Mouse (Mus musculus): ENCODE measurements around the gene Prkag2. TPM values are rescaled to one million over a fixed set of nuclear protein-coding genes. Genes with fewer than 3 reads are reported as not detected.

Prkag2 gene
- polyA plus RNA-seq, 1 experiment from 2014 or later = 65.2 TPM

- no peak overlapping the region for H3K9ac ChIP-seq
- no peak for ATAC-seq (ENCODE audit: low FRiP score, low read depth)
- H3K27me3 ChIP-seq (replicated peaks) = no peaks in the 10 kb centered on the region
- no peaks in the 10 kb centered on the region for H3K4me1 ChIP-seq
- H3K4me2 ChIP-seq (replicated peaks) = no peak overlapping the region
- 44% methylated on average over 11 of the region's 11 CpGs for WGBS
- H3K27ac ChIP-seq = no peak overlapping the region
- no peak overlapping the region for H3K4me3 ChIP-seq
- H3K36me3 ChIP-seq = peaks cover 8% of the 10 kb centered on the region; the same call in 1 of the 2 replicates
- H3K9me3 ChIP-seq = no peaks in the 10 kb centered on the region
Observed at GRCm38 (mm10) chr5:24892461-24892860, 208.0 kb downstream of the Prkag2 start.

GRCm38 (mm10) chr5:24889860-24890259 is 210.6 kb downstream of the Prkag2 start:
- ATAC-seq (ENCODE audit: low FRiP score, low read depth) = no peak
- Histone ChIP-seq H3K9me3 (no peaks in the 10 kb centered on the region), H3K27me3 (replicated peaks) (no peaks in the 10 kb centered on the region), H3K9ac (no peak overlapping the region), H3K4me1 (no peaks in the 10 kb centered on the region), H3K4me3 (no peak overlapping the region), H3K4me2 (replicated peaks) (no peak overlapping the region), H3K36me3 (peaks cover 31% of the 10 kb centered on the region), H3K27ac (no peak overlapping the region)
- WGBS = 62% methylated on average over 9 of the region's 9 CpGs

- no peak for ATAC-seq (ENCODE audit: low FRiP score, low read depth)
- no peak overlapping the region for H3K4me2 ChIP-seq (replicated peaks)
- H3K27ac ChIP-seq = no peak overlapping the region
- H3K4me1 ChIP-seq = no peaks in the 10 kb centered on the region
- no peak overlapping the region for H3K4me3 ChIP-seq
- H3K9ac ChIP-seq = no peak overlapping the region
- 89% methylated on average over 11 of the region's 11 CpGs for WGBS
- H3K9me3 ChIP-seq = no peaks in the 10 kb centered on the region
- H3K36me3 ChIP-seq = peaks cover 35% of the 10 kb centered on the region
- no peaks in the 10 kb centered on the region for H3K27me3 ChIP-seq (replicated peaks)
Observed at GRCm38 (mm10) chr5:24888874-24889591, 211.4 kb downstream of the Prkag2 start.

- no peaks in the 10 kb centered on the region for H3K27me3 ChIP-seq (replicated peaks)
- H3K4me2 ChIP-seq (replicated peaks) = no peak overlapping the region
- H3K36me3 ChIP-seq = peaks cover 35% of the 10 kb centered on the region
- H3K4me3 ChIP-seq = no peak overlapping the region
- no peak for ATAC-seq (ENCODE audit: low FRiP score, low read depth)
- H3K9ac ChIP-seq = no peak overlapping the region
- H3K4me1 ChIP-seq = no peaks in the 10 kb centered on the region
- no peak overlapping the region for H3K27ac ChIP-seq
- H3K9me3 ChIP-seq = no peaks in the 10 kb centered on the region
- WGBS = 91% methylated on average over 8 of the region's 8 CpGs
Observed at GRCm38 (mm10) chr5:24887271-24887670, 213.2 kb downstream of the Prkag2 start.

- H3K4me2 ChIP-seq (replicated peaks) = no peak overlapping the region
- ATAC-seq (ENCODE audit: low FRiP score, low read depth) = no peak
- H3K27ac ChIP-seq = no peak overlapping the region
- no peaks in the 10 kb centered on the region for H3K9me3 ChIP-seq
- 81% methylated on average over 4 of the region's 4 CpGs for WGBS
- H3K9ac ChIP-seq = no peak overlapping the region
- no peaks in the 10 kb centered on the region for H3K27me3 ChIP-seq (replicated peaks)
- no peak overlapping the region for H3K4me3 ChIP-seq
- peaks cover 44% of the 10 kb centered on the region for H3K36me3 ChIP-seq
- H3K4me1 ChIP-seq = no peaks in the 10 kb centered on the region
Observed at GRCm38 (mm10) chr5:24878713-24879112, 221.7 kb downstream of the Prkag2 start.

- Histone ChIP-seq H3K27ac (no peak overlapping the region), H3K36me3 (peaks cover 48% of the 10 kb centered on the region), H3K9ac (no peak overlapping the region), H3K9me3 (no peaks in the 10 kb centered on the region), H3K4me1 (no peaks in the 10 kb centered on the region), H3K4me3 (no peak overlapping the region), H3K27me3 (replicated peaks) (no peaks in the 10 kb centered on the region), H3K4me2 (replicated peaks) (no peak overlapping the region)
- 74% methylated on average over 11 of the region's 11 CpGs for WGBS
- ATAC-seq (ENCODE audit: low FRiP score, low read depth) = no peak
Observed at GRCm38 (mm10) chr5:24877836-24878624, 222.4 kb downstream of the Prkag2 start.

- no peak overlapping the region for H3K4me3 ChIP-seq
- no peak overlapping the region for H3K27ac ChIP-seq
- H3K9ac ChIP-seq = no peak overlapping the region
- no peak overlapping the region for H3K4me2 ChIP-seq (replicated peaks)
- H3K36me3 ChIP-seq = peaks cover 48% of the 10 kb centered on the region
- WGBS = 93% methylated on average over 9 of the region's 9 CpGs
- H3K27me3 ChIP-seq (replicated peaks) = no peaks in the 10 kb centered on the region
- no peaks in the 10 kb centered on the region for H3K4me1 ChIP-seq
- no peaks in the 10 kb centered on the region for H3K9me3 ChIP-seq
- no peak for ATAC-seq (ENCODE audit: low FRiP score, low read depth)
Observed at GRCm38 (mm10) chr5:24876653-24877052, 223.8 kb downstream of the Prkag2 start.

- ATAC-seq (ENCODE audit: low FRiP score, low read depth) = no peak
- H3K9ac ChIP-seq = no peak overlapping the region
- H3K9me3 ChIP-seq = no peaks in the 10 kb centered on the region
- no peak overlapping the region for H3K4me2 ChIP-seq (replicated peaks)
- H3K36me3 ChIP-seq = peaks cover 37% of the 10 kb centered on the region
- no peak overlapping the region for H3K27ac ChIP-seq
- H3K4me1 ChIP-seq = no peaks in the 10 kb centered on the region
- H3K27me3 ChIP-seq (replicated peaks) = no peaks in the 10 kb centered on the region
- WGBS = 82% methylated on average over 4 of the region's 4 CpGs
- H3K4me3 ChIP-seq = no peak overlapping the region
Observed at GRCm38 (mm10) chr5:24874111-24874510, 226.3 kb downstream of the Prkag2 start.

DNA sequence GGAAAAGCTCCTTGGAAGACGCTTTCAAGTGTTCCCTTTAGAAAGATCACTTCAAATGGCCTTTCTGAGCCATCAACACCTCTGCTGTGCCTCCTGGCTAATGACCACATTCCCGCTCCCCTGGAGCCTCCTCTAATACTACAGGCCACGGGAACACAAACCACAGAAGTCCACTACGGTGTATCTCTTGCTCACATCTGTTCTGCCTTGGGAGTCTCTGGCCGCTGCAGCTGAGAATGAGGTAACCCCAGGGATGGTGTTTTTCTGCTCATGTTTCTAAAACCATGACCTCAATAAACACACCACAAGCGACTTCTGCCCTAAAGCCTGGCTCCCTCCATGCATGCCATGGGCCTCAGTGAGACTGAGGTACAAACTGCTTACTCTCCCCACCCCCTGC is 227.2 kb downstream of the Prkag2 start:
- Histone ChIP-seq H3K27me3 (replicated peaks) (no peaks in the 10 kb centered on the region), H3K4me2 (replicated peaks) (no peak overlapping the region), H3K36me3 (peaks cover 34% of the 10 kb centered on the region), H3K9me3 (no peaks in the 10 kb centered on the region), H3K9ac (no peak overlapping the region), H3K4me3 (no peak overlapping the region), H3K4me1 (no peaks in the 10 kb centered on the region), H3K27ac (no peak overlapping the region)
- WGBS = 77% methylated on average over 6 of the region's 6 CpGs
- no peak for ATAC-seq (ENCODE audit: low FRiP score, low read depth)

GRCm38 (mm10) chr5:24871276-24871675 is 229.2 kb downstream of the Prkag2 start:
- Histone ChIP-seq H3K4me2 (replicated peaks) (no peak overlapping the region), H3K27me3 (replicated peaks) (no peaks in the 10 kb centered on the region), H3K27ac (no peak overlapping the region), H3K9ac (no peak overlapping the region), H3K4me1 (no peaks in the 10 kb centered on the region), H3K36me3 (peaks cover 41% of the 10 kb centered on the region), H3K9me3 (no peaks in the 10 kb centered on the region), H3K4me3 (no peak overlapping the region)
- 88% methylated on average over 12 of the region's 12 CpGs for WGBS
- no peak for ATAC-seq (ENCODE audit: low FRiP score, low read depth)

- Histone ChIP-seq H3K9ac (no peak overlapping the region), H3K27me3 (replicated peaks) (no peaks in the 10 kb centered on the region), H3K4me3 (no peak overlapping the region), H3K9me3 (no peaks in the 10 kb centered on the region), H3K36me3 (peaks cover 40% of the 10 kb centered on the region), H3K4me2 (replicated peaks) (no peak overlapping the region), H3K4me1 (no peaks in the 10 kb centered on the region), H3K27ac (no peak overlapping the region)
- WGBS = 77% methylated on average over 11 of the region's 11 CpGs
- no peak for ATAC-seq (ENCODE audit: low FRiP score, low read depth)
Observed at GRCm38 (mm10) chr5:24869796-24870289, 230.6 kb downstream of the Prkag2 start.

DNA sequence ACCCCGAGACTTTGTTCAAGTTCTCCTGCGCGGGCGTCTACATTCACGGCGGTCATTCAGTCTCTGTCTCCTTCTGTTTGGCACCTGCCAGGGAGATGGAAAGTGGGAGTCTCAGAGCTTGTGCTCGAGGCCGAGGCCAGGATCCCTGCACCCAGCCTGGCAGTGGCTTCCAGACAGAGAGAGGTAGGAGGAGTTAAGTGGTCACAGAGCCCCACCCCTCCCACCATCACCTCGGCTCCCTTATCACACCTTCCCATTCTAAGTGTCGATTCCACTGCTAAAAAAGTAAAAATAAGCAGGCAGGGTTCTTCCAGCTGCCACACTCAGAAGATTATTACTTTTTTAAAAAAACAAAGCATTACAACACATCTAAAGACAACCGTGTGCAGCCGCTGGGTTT is 236.6 kb downstream of the Prkag2 start:
- Histone ChIP-seq H3K36me3 (peaks cover 43% of the 10 kb centered on the region), H3K27ac (no peak overlapping the region), H3K9me3 (no peaks in the 10 kb centered on the region; the same call in 1 of the 2 replicates), H3K4me1 (no peaks in the 10 kb centered on the region), H3K9ac (no peak overlapping the region), H3K27me3 (replicated peaks) (no peaks in the 10 kb centered on the region), H3K4me2 (replicated peaks) (no peak overlapping the region), H3K4me3 (no peak overlapping the region)
- WGBS = 84% methylated on average over 12 of the region's 12 CpGs
- no peak for ATAC-seq (ENCODE audit: low FRiP score, low read depth)

Measured in neural tube, embryonic 12.5 days (tissue).